In genomic region chr6:90809077-90809840, GRCm38 (mm10) we compare ENCODE assay signal across 8 mouse cellular contexts.
A peak's percentile ranks its signal among the peaks of the same experiment; 100 is the strongest.
DNase-seq lines count a peak whose midpoint lies in the region; ATAC-seq and TF ChIP-seq lines count a peak whose summit lies in the region.

No protein-coding gene starts in this region.

- no peak overlapping the region for H3K27ac ChIP-seq in testis, adult 2 months (ENCODE audit: control insufficient read depth, insufficient read depth, low read depth, low read length)
- no peak overlapping the region for H3K27ac ChIP-seq in intestine, postnatal 0 days (ENCODE audit: low read depth, low read length)
- no peak overlapping the region for H3K27ac ChIP-seq in stomach, postnatal 0 days (replicated peaks)

- no peak for DNase-seq in testis, postnatal 10 days (ENCODE audit: low spot score)
- DNase-seq in frontal cortex, postnatal 25 days (ENCODE audit: low spot score in 2 of 2) = peak; percentile 41 to 46
- peak; percentile 11 for DNase-seq in large intestine, adult 2 months (ENCODE audit: low read depth, low spot score)
- peak; percentile 70 to 73 for DNase-seq in right cerebral cortex, postnatal 10 days (ENCODE audit: low spot score in 2 of 2)
- no peak for DNase-seq in stomach, postnatal 0 days (ENCODE audit: low spot score)

- no peak overlapping the region for H3K9ac ChIP-seq in intestine, postnatal 0 days (ENCODE audit: low read depth, low read length)
- no peak overlapping the region for H3K9ac ChIP-seq in stomach, postnatal 0 days (ENCODE audit: low read length)

- no peak for TF ChIP-seq EP300 in stomach, postnatal 0 days (optimal IDR thresholded peaks at IDR 0.05)

- H3K4me3 ChIP-seq in testis, adult 2 months (ENCODE audit: control insufficient read depth, low read depth, low read length) = peak overlapping the region; percentile 49
- H3K4me3 ChIP-seq in intestine, postnatal 0 days (ENCODE audit: low read depth, low read length) = no peak overlapping the region
- no peak overlapping the region for H3K4me3 ChIP-seq in stomach, postnatal 0 days (ENCODE audit: low read depth, low read length)

- no peak overlapping the region for H3K4me2 ChIP-seq in intestine, postnatal 0 days (replicated peaks; ENCODE audit: low read depth)
- no peak overlapping the region for H3K4me2 ChIP-seq in stomach, postnatal 0 days (replicated peaks; ENCODE audit: low read depth)

- no peaks in the 10 kb centered on the region for H3K9me3 ChIP-seq in intestine, postnatal 0 days (ENCODE audit: control insufficient read depth)
- no peaks in the 10 kb centered on the region for H3K9me3 ChIP-seq in stomach, postnatal 0 days (ENCODE audit: control insufficient read depth, low read length)

- ATAC-seq in granulocyte monocyte progenitor cell, adult 5-6 weeks (replicated peaks; ENCODE audit: poor library complexity, severe bottlenecking) = no peak
- no peak for ATAC-seq in intestine, postnatal 0 days
- ATAC-seq in stomach, postnatal 0 days (ENCODE audit: low FRiP score, low TSS enrichment) = no peak

- 52% methylated on average over 11 of the region's 11 CpGs for WGBS in large intestine, adult 2 months
- 66% methylated on average over 11 of the region's 11 CpGs for WGBS in intestine, postnatal 0 days
- WGBS in stomach, postnatal 0 days = 69% methylated on average over 11 of the region's 11 CpGs

- TF ChIP-seq CTCF in testis, adult 2 months (IDR thresholded peaks at IDR 0.05; ENCODE audit: control insufficient read depth, insufficient read depth, insufficient replicate concordance, low read depth, low read length) = no peak
- no peak for TF ChIP-seq CTCF in intestine, postnatal 0 days (IDR thresholded peaks at IDR 0.05; ENCODE audit: low read depth)
- no peak for TF ChIP-seq CTCF in stomach, postnatal 0 days (IDR thresholded peaks at IDR 0.05; ENCODE audit: low read depth)

- H3K27me3 ChIP-seq in testis, adult 2 months (ENCODE audit: control insufficient read depth, insufficient read depth, low read length) = no peaks in the 10 kb centered on the region
- no peaks in the 10 kb centered on the region; the same call in 1 of the 2 replicates for H3K27me3 ChIP-seq in intestine, postnatal 0 days (replicated peaks; ENCODE audit: control insufficient read depth, insufficient read depth, low read length)
- H3K27me3 ChIP-seq in stomach, postnatal 0 days (ENCODE audit: control insufficient read depth, insufficient read depth, low read length) = no peaks in the 10 kb centered on the region; the same call in 1 of the 2 replicates

- TF ChIP-seq POLR2A in testis, adult 2 months (IDR thresholded peaks at IDR 0.05; ENCODE audit: control insufficient read depth, low read depth, low read length) = no peak

- H3K4me1 ChIP-seq in testis, adult 2 months (ENCODE audit: control insufficient read depth, insufficient read depth, low read length) = peaks cover 5% of the 10 kb centered on the region
- peaks cover 7% of the 10 kb centered on the region; the same call in 1 of the 2 replicates for H3K4me1 ChIP-seq in intestine, postnatal 0 days (replicated peaks; ENCODE audit: control insufficient read depth, insufficient read depth, low read length)
- H3K4me1 ChIP-seq in stomach, postnatal 0 days (replicated peaks; ENCODE audit: control insufficient read depth, insufficient read depth) = peaks cover 2% of the 10 kb centered on the region; the same call in 1 of the 2 replicates

- no peaks in the 10 kb centered on the region for H3K36me3 ChIP-seq in testis, adult 2 months (ENCODE audit: control insufficient read depth, insufficient read depth, low read length)
- H3K36me3 ChIP-seq in intestine, postnatal 0 days (ENCODE audit: control insufficient read depth, insufficient read depth) = no peaks in the 10 kb centered on the region
- H3K36me3 ChIP-seq in stomach, postnatal 0 days (ENCODE audit: control insufficient read depth, insufficient read depth, low read length) = no peaks in the 10 kb centered on the region

Comparison
In these comparisons a context has a peak if more than half of its experiments do, and no peak if none do; other contexts are left out.
1. DNase-seq: peak in frontal cortex, postnatal 25 days (2 of 2), large intestine, adult 2 months (single experiment) and right cerebral cortex, postnatal 10 days (2 of 2); none in testis, postnatal 10 days (single experiment) and stomach, postnatal 0 days (single experiment).